In the genomic region with DNA sequence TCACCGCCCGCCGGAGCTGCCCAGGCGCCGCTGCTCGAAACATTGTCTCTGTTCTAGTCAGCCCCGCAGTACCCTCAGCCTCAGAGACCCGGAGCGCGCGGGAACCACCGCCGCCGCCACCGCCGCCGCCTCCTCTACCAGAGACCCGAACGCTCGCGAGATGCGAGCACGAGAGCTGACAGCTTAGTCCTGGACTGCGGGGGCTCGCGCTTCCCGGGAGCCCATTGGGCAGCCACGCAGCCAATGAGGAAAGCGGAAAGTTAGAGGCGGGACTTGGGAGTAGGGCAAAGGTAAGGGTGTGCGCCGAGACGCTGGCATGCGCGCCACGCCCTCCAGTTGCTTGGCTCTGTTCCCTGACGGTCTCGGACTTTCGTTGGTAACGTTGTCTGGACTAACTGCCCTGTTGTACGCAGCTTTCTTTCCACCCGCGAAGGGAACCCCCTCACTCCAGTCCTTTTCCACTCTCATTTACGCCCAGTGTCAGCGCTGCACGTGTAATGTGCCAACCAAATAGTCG, we compare ENCODE assay signal across 8 mouse cellular contexts. TPM values are rescaled to one million over a fixed set of nuclear protein-coding genes. Genes with fewer than 3 reads are reported as not detected.
DNase-seq lines count a peak whose midpoint lies in the region; ATAC-seq and TF ChIP-seq lines count a peak whose summit lies in the region.

A gene (minus strand): TSS at position 217 of the 517 bp plus-strand sequence.

- H3K27me3 ChIP-seq in C2C12 (ENCODE audit: control insufficient read depth, insufficient read depth, insufficient read length): no peaks in the 10 kb centered on the region
- peaks cover 17% of the 10 kb centered on the region for H3K27me3 ChIP-seq in erythroblast, embryonic 14.5 days (ENCODE audit: control insufficient read depth)
- H3K27me3 ChIP-seq in heart, embryonic 11.5 days (ENCODE audit: control insufficient read depth, insufficient read depth, low read length): peaks cover 12% of the 10 kb centered on the region
- H3K27me3 ChIP-seq in kidney, embryonic 16.5 days (ENCODE audit: insufficient read depth, low read length): peaks cover 11% of the 10 kb centered on the region
- H3K27me3 ChIP-seq in liver, adult 2 months (ENCODE audit: control insufficient read depth, insufficient read depth, low read length): no peaks in the 10 kb centered on the region
- no peaks in the 10 kb centered on the region for H3K27me3 ChIP-seq in myocyte (ENCODE audit: control insufficient read depth, insufficient read depth, insufficient read length)
- H3K27me3 ChIP-seq in splenic B cell, adult 2 months (ENCODE audit: control insufficient read depth, insufficient read depth, low read length, poor library complexity, severe bottlenecking): no peaks in the 10 kb centered on the region

- peak within 1 kb of the TSS; percentile 90 for H3K27ac ChIP-seq in heart, embryonic 11.5 days (ENCODE audit: low read depth, low read length)
- peak within 1 kb of the TSS; percentile 94 for H3K27ac ChIP-seq in kidney, embryonic 16.5 days (ENCODE audit: low read length)
- H3K27ac ChIP-seq in liver, adult 2 months (replicated peaks; ENCODE audit: insufficient read depth, low read depth, low read length): peak within 1 kb of the TSS; percentile 98

- under 1% methylated on average over 47 of the region's 47 CpGs for WGBS in heart, embryonic 11.5 days (ENCODE audit: insufficient replicate concordance)
- under 1% methylated on average over 47 of the region's 47 CpGs for WGBS in kidney, embryonic 16.5 days
- under 1% methylated on average over 47 of the region's 47 CpGs for WGBS in liver, adult 2 months

- no peaks in the 10 kb centered on the region for H3K9me3 ChIP-seq in erythroblast, embryonic 14.5 days (ENCODE audit: control insufficient read depth, low read length)
- H3K9me3 ChIP-seq in heart, embryonic 11.5 days (replicated peaks; ENCODE audit: control insufficient read depth, low read length): no peaks in the 10 kb centered on the region
- no peaks in the 10 kb centered on the region for H3K9me3 ChIP-seq in kidney, embryonic 16.5 days (ENCODE audit: low read length)

- H3K4me2 ChIP-seq in heart, embryonic 11.5 days: peak within 1 kb of the TSS; percentile 81
- peak within 1 kb of the TSS; percentile 80 for H3K4me2 ChIP-seq in kidney, embryonic 16.5 days (replicated peaks; ENCODE audit: low read depth, low read length)
- H3K4me2 ChIP-seq in myocyte (ENCODE audit: low read depth): peak within 1 kb of the TSS; percentile 92

- H3K79me2 ChIP-seq in C2C12 (ENCODE audit: control insufficient read depth, insufficient read depth): peaks cover 48% of the 10 kb centered on the region
- H3K79me2 ChIP-seq in liver, adult 2 months (ENCODE audit: control insufficient read depth, insufficient read depth, low read length): peaks cover 5% of the 10 kb centered on the region
- peaks cover 33% of the 10 kb centered on the region for H3K79me2 ChIP-seq in myocyte (ENCODE audit: control insufficient read depth, insufficient read depth)

- H3K4me3 ChIP-seq in C2C12 (ENCODE audit: insufficient read depth, poor library complexity, severe bottlenecking): peak within 1 kb of the TSS; percentile 63
- H3K4me3 ChIP-seq in erythroblast, embryonic 14.5 days (replicated peaks): peak within 1 kb of the TSS; percentile 93
- peak within 1 kb of the TSS; percentile 85 for H3K4me3 ChIP-seq in heart, embryonic 11.5 days (ENCODE audit: low read depth, low read length)
- peak within 1 kb of the TSS; percentile 97 for H3K4me3 ChIP-seq in kidney, embryonic 16.5 days (ENCODE audit: low read length)
- H3K4me3 ChIP-seq in liver, adult 2 months (ENCODE audit: insufficient read depth, low read depth, low read length): peak within 1 kb of the TSS; percentile 93
- H3K4me3 ChIP-seq in myocyte: peak within 1 kb of the TSS; percentile 73

- peak; percentile 98 for ATAC-seq in heart, embryonic 11.5 days (replicated peaks; ENCODE audit: insufficient number of reproducible peaks, low FRiP score, low TSS enrichment)
- ATAC-seq in kidney, embryonic 16.5 days (ENCODE audit: low FRiP score, low TSS enrichment): peak; percentile 100

- H3K79me3 ChIP-seq in C2C12 (ENCODE audit: low read depth): peaks cover 19% of the 10 kb centered on the region

- TF ChIP-seq CTCF in C2C12 (IDR thresholded peaks at IDR 0.05; ENCODE audit: control insufficient read depth, insufficient read depth, insufficient read length): no peak
- no peak for TF ChIP-seq CTCF in brain, embryonic 14.5 days (IDR thresholded peaks at IDR 0.05; ENCODE audit: borderline replicate concordance, extremely low read depth, insufficient read depth, insufficient read length)
- no peak for TF ChIP-seq CTCF in liver, adult 2 months (IDR thresholded peaks at IDR 0.05; ENCODE audit: low read depth, low read length)

- DNase-seq in brain, embryonic 14.5 days (ENCODE audit: low read depth): peak; percentile 98
- DNase-seq in liver, adult 2 months (ENCODE audit: extremely low read depth, low read depth, low spot score): peak; percentile 94
- DNase-seq in splenic B cell, adult 2 months (ENCODE audit: low read depth, low spot score): peak; percentile 96

- H3K36me3 ChIP-seq in C2C12 (ENCODE audit: control insufficient read depth, insufficient read depth) (no peaks in the 10 kb centered on the region), myocyte (ENCODE audit: control insufficient read depth, insufficient read depth) (no peaks in the 10 kb centered on the region)
- H3K36me3 ChIP-seq in erythroblast, embryonic 14.5 days (ENCODE audit: control insufficient read depth): peaks cover 11% of the 10 kb centered on the region
- H3K36me3 ChIP-seq in heart, embryonic 11.5 days (ENCODE audit: control insufficient read depth, insufficient read depth, low read length): no peaks in the 10 kb centered on the region
- no peaks in the 10 kb centered on the region for H3K36me3 ChIP-seq in kidney, embryonic 16.5 days (ENCODE audit: insufficient read depth, low read length)
- no peaks in the 10 kb centered on the region for H3K36me3 ChIP-seq in liver, adult 2 months (ENCODE audit: control insufficient read depth, insufficient read depth, low read length)
- H3K36me3 ChIP-seq in splenic B cell, adult 2 months (ENCODE audit: control insufficient read depth, insufficient read depth, low read length, poor library complexity, severe bottlenecking): no peaks in the 10 kb centered on the region

- H3K4me1 ChIP-seq in erythroblast, embryonic 14.5 days (ENCODE audit: control insufficient read depth): peaks cover 36% of the 10 kb centered on the region
- H3K4me1 ChIP-seq in heart, embryonic 11.5 days (ENCODE audit: control insufficient read depth, insufficient read depth, low read length): peaks cover 3% of the 10 kb centered on the region; the same call in 1 of the 2 replicates
- peaks cover 18% of the 10 kb centered on the region for H3K4me1 ChIP-seq in kidney, embryonic 16.5 days (ENCODE audit: insufficient read depth, low read length)
- H3K4me1 ChIP-seq in liver, adult 2 months (ENCODE audit: control insufficient read depth, insufficient read depth, low read length): peaks cover 11% of the 10 kb centered on the region; the same call in 1 of the 2 replicates

- H3ac ChIP-seq in C2C12 (ENCODE audit: control insufficient read depth, insufficient read length, low read depth) (peak within 1 kb of the TSS; percentile 88), myocyte (ENCODE audit: control insufficient read depth, insufficient read length) (peak within 1 kb of the TSS; percentile 46)

- peak; percentile 52; the same call in 1 of the 2 replicates for TF ChIP-seq POLR2A in brain, embryonic 14.5 days (IDR thresholded peaks at IDR 0.05; ENCODE audit: borderline replicate concordance, extremely low read depth, insufficient read depth, insufficient read length, poor library complexity, severe bottlenecking)
- peak; percentile 59; the same call in 1 of the 2 replicates for TF ChIP-seq POLR2A in liver, adult 2 months (IDR thresholded peaks at IDR 0.05; ENCODE audit: extremely low read depth, insufficient read depth, low read length)
- peak; percentile 55 for TF ChIP-seq POLR2A in myocyte (IDR thresholded peaks at IDR 0.05; ENCODE audit: insufficient read length, low read depth)

- H3K9ac ChIP-seq in heart, embryonic 11.5 days (ENCODE audit: low read depth, low read length): peak within 1 kb of the TSS; percentile 97
- peak within 1 kb of the TSS; percentile 94 for H3K9ac ChIP-seq in kidney, embryonic 16.5 days (replicated peaks; ENCODE audit: low read length)
- H3K9ac ChIP-seq in liver, adult 2 months (ENCODE audit: low read depth, low read length): peak within 1 kb of the TSS; percentile 89

TF ChIP-seq in C2C12, 6 proteins besides CTCF, POLR2A, EP300 and RAD21:
- TF ChIP-seq MAX (IDR thresholded peaks at IDR 0.05) (peak; percentile 40), MYOD1 (IDR thresholded peaks at IDR 0.05; ENCODE audit: control insufficient read depth, insufficient read length, low read depth) (no peak)

TF ChIP-seq in myocyte, 11 proteins besides CTCF, POLR2A, EP300 and RAD21:
- TF ChIP-seq MYOD1 (IDR thresholded peaks at IDR 0.05; ENCODE audit: control insufficient read depth in 1 of 3, insufficient read length in 2 of 3, low read depth in 2 of 3) (peak in 1 of 3 experiments; percentile 33), TCF3 (IDR thresholded peaks at IDR 0.05; ENCODE audit: insufficient read length, low read depth) (no peak), MYOG (IDR thresholded peaks at IDR 0.05; ENCODE audit: control insufficient read depth in 1 of 3, insufficient read depth in 1 of 3, insufficient read length in 2 of 3, low read depth in 2 of 3) (peak in 1 of 3 experiments; percentile 36), CEBPB (IDR thresholded peaks at IDR 0.05; ENCODE audit: insufficient read depth, poor library complexity, severe bottlenecking) (no peak)

RNA-seq across cellular contexts. Expression of the gene that starts here (rescaled TPM):
- polyA plus RNA-seq in C2C12 (2012; fragmentation: generic; extraction: Trizol) (87.7 TPM), myocyte (2012; fragmentation: generic; extraction: Trizol) (98.3 TPM)
- 36.0 and 36.7 TPM in 2 replicates for polyA plus RNA-seq in brain, embryonic 14.5 days (2012; rRNA removed)
- polyA plus RNA-seq in erythroblast, embryonic 14.5 days (2012): 4.5 and 5.3 TPM in 2 replicates
- polyA plus RNA-seq in heart, embryonic 11.5 days (2014; fragmentation: Nextera tagmentation; extraction: Ambion mirVana): 283 and 296 TPM in 2 replicates
- 226 and 242 TPM in 2 replicates for polyA plus RNA-seq in kidney, embryonic 16.5 days (2015; fragmentation: Nextera tagmentation; extraction: Ambion mirVana)
- total RNA-seq in liver, adult 2 months (2014; rRNA removed): 256 and 268 TPM in 2 replicates
- 187 and 220 TPM in 2 replicates for polyA plus RNA-seq in liver, adult 2 months (2012; rRNA removed)

Comparison
In these comparisons a context has a peak if more than half of its experiments do, and no peak if none do; other contexts are left out.
1. Peak in every context shown above with its lines: DNase-seq, ATAC-seq, H3K4me3 ChIP-seq and H3K27ac ChIP-seq.